Mouse (Mus musculus) B cell, adult 67 days (primary cell): ENCODE data around the gene Glod5. TPM values are rescaled to one million over a fixed set of nuclear protein-coding genes. Genes with fewer than 3 reads are reported as not detected.

Experiments
- total RNA-seq, 2 experiments: library from RNA; stranded (reverse); gene quantifications; 4 replicates each; pipeline ENCODE4 v1.2.4; 2023

Glod5 gene
- not detected for total RNA-seq

GRCm38 (mm10) chrX:8018286-8018685 is at the start of gene Glod5:
Gene Glod5 (minus strand): TSS chrX:8018492.

DNA sequence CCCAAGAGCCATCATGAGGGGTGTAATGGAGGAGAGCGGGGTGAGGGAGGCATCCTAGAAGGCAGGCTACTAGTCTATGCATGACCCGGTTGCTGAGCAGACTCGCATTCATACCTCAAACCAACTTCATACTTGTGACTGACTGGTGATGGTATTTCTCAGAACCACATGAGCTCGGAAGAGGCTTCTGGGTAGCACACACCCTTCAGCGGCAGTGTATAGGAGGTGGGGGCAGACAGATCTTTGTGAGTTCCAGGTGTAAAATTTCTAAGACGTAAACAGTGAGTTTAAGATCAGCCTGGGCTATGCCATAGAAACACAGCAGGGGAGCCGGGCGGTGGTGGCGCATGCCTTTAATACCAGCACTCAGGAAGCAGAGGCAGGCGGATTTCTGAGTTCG is 40.4 kb downstream of the Glod5 start, which contains the start of gene Gata1:
Gene Gata1, minus strand, starts transcription at position 180 of the 400 bp plus-strand sequence.

Other genes with a start within 250 kb of the Glod5 start
- gene Gripap1, start 228.7 kb downstream of the Glod5 start, total RNA-seq = 100 to 1,000 TPM; 274 to 300 TPM
- gene Kcnd1, start 196.2 kb downstream of the Glod5 start, total RNA-seq = 1 to 10 TPM in 1 of 2 experiments, under 1 TPM in 1; 0.59 to 2.3 TPM
- 100 to 1,000 TPM; 180 to 210 TPM for gene Otud5, start 177.1 kb downstream of the Glod5 start, total RNA-seq
- 10 to 100 TPM; 35.7 to 59.2 TPM for gene Pim2, start 140.2 kb downstream of the Glod5 start, total RNA-seq
- gene Slc35a2, start 134.5 kb downstream of the Glod5 start, total RNA-seq = 10 to 100 TPM; 30.9 to 34.8 TPM
- 100 to 1,000 TPM; 121 to 128 TPM for gene Pqbp1, start 119.2 kb downstream of the Glod5 start, total RNA-seq
- 10 to 100 TPM; 59.7 to 62.1 TPM for gene Timm17b, start 119.1 kb downstream of the Glod5 start, total RNA-seq
- gene Gm10491, start 110.7 kb downstream of the Glod5 start, total RNA-seq = not detected
- gene Gm10490, start 109.0 kb downstream of the Glod5 start, total RNA-seq = not detected
- gene Pcsk1n, start 98.7 kb downstream of the Glod5 start, total RNA-seq = not detected
- gene Eras, start 89.9 kb downstream of the Glod5 start, total RNA-seq = not detected
- 10 to 100 TPM; 21.5 to 23.6 TPM for gene Hdac6, start 70.6 kb downstream of the Glod5 start, total RNA-seq
- not detected for gene Gata1, start 40.4 kb downstream of the Glod5 start, total RNA-seq
- gene Suv39h1, start 56.3 kb upstream of the Glod5 start, total RNA-seq = 10 to 100 TPM; 29.7 to 33.9 TPM
- 100 to 1,000 TPM; 133 to 139 TPM for gene Was, start 72.0 kb upstream of the Glod5 start, total RNA-seq
- gene Wdr13, start 114.4 kb upstream of the Glod5 start, total RNA-seq = 10 to 100 TPM; 33.3 to 45.5 TPM
- gene Rbm3, start 127.4 kb upstream of the Glod5 start, total RNA-seq = 100 to 1,000 TPM; 511 to 604 TPM
- 10 to 100 TPM; 20.6 to 27.3 TPM for gene Tbc1d25, start 157.7 kb upstream of the Glod5 start, total RNA-seq
- 10 to 100 TPM; 33.2 to 42.0 TPM for gene Ebp, start 175.0 kb upstream of the Glod5 start, total RNA-seq
- not detected for gene Porcn, start 188.0 kb upstream of the Glod5 start, total RNA-seq
- gene Ftsj1, start 233.9 kb upstream of the Glod5 start, total RNA-seq = 10 to 100 TPM; 17.6 to 21.2 TPM